Mouse (Mus musculus): ENCODE results near the gene Mindy2. TPM values are rescaled to one million over a fixed set of nuclear protein-coding genes. Genes with fewer than 3 reads are reported as not detected.
A peak's percentile ranks its signal among the peaks of the same experiment; 100 is the strongest.

The Mindy2 gene
- total RNA-seq (2021) (10 to 100 TPM; 12.6 to 16.0 TPM), polyA plus RNA-seq (2012; rRNA removed) (7.5 and 11.3 TPM in 2 replicates)
- long read RNA-seq, full-length matches to known transcripts: 15 of 19 reads
- long read RNA-seq, partial matches to known transcripts: 0 of 19 reads
- long read RNA-seq, other reads (novel, unspliced or antisense): 4 of 19 reads

GRCm38 (mm10) chr9:70657013-70657967 lies at the start of gene Mindy2:
Gene Mindy2, minus strand, starts transcription at chr9:70657174.
- peak; percentile 99 for DNase-seq

- no peak for DNase-seq
Measured at GRCm38 (mm10) chr9:70706444-70706843, 49.5 kb upstream of the Mindy2 start.

- no peak for DNase-seq
Measured at GRCm38 (mm10) chr9:70703597-70704203, 46.7 kb upstream of the Mindy2 start.

- DNase-seq: no peak
Measured at GRCm38 (mm10) chr9:70698090-70698489, 41.1 kb upstream of the Mindy2 start.

- DNase-seq: no peak
Measured at GRCm38 (mm10) chr9:70695723-70696122, 38.7 kb upstream of the Mindy2 start.

- DNase-seq: no peak
Measured at GRCm38 (mm10) chr9:70691772-70692693, 35.1 kb upstream of the Mindy2 start.

- no peak for DNase-seq
Measured at GRCm38 (mm10) chr9:70690579-70690978, 33.6 kb upstream of the Mindy2 start.

- no peak for DNase-seq
Measured at GRCm38 (mm10) chr9:70689926-70690325, 33.0 kb upstream of the Mindy2 start.

GRCm38 (mm10) chr9:70688301-70688968 lies 31.5 kb upstream of the Mindy2 start:
- DNase-seq: peak; percentile 18

GRCm38 (mm10) chr9:70682202-70682601 lies 25.2 kb upstream of the Mindy2 start:
- DNase-seq: no peak

GRCm38 (mm10) chr9:70679132-70680091 lies 22.4 kb upstream of the Mindy2 start:
- DNase-seq: peak; percentile 77

- DNase-seq: peak; percentile 100
Measured at GRCm38 (mm10) chr9:70678682-70679131, 21.7 kb upstream of the Mindy2 start, which contains the start of gene Adam10. Gene Adam10, plus strand, starts transcription at chr9:70678997.

- DNase-seq: no peak
Measured at GRCm38 (mm10) chr9:70675961-70676360, 19.0 kb upstream of the Mindy2 start.

- DNase-seq: no peak
Measured at GRCm38 (mm10) chr9:70675117-70675516, 18.1 kb upstream of the Mindy2 start.

- DNase-seq: no peak
Measured at GRCm38 (mm10) chr9:70673656-70674055, 16.7 kb upstream of the Mindy2 start.

GRCm38 (mm10) chr9:70671772-70672579 lies 15.0 kb upstream of the Mindy2 start:
- peak; percentile 27 for DNase-seq

- DNase-seq: no peak
Measured at GRCm38 (mm10) chr9:70671278-70671677, 14.3 kb upstream of the Mindy2 start.

- DNase-seq: no peak
Measured at GRCm38 (mm10) chr9:70670381-70670780, 13.4 kb upstream of the Mindy2 start.

- DNase-seq: no peak
Measured at GRCm38 (mm10) chr9:70669197-70669596, 12.2 kb upstream of the Mindy2 start.
